ENCODE assay signal across 9 mouse cellular contexts in the genomic region with DNA sequence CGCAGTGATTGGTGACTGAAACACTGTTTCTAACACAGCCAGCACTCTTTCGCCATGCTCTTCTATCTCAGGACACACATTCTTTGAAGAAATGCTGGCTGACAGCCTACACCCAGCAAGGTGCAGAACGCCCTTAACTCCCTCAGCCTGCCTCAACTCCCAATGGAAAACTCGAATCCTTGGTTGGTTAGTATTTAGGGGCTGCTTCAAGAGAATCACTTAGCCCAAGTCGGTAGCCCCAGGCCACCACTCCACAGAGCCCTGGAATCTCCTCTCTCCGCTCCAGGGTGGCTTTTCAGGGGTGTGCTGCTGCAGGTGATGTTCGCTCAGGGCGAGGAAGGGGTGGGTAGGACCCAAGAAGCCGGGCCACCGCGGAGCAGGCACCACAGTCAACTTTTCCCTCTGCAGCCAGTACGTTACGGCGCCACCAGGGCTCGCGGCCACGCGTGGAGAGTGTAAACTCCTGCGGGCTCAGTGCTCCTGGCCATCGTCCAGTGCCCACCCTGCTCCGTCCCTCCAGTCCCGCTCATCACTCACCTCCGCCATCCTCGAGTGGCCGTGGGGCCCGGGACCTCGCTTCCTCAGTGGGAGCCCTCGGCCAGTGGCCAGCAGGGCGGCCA. TPM values are rescaled to one million over a fixed set of nuclear protein-coding genes. Genes with fewer than 3 reads are reported as not detected.
A peak's percentile ranks its signal among the peaks of the same experiment; 100 is the strongest.
DNase-seq lines count a peak whose midpoint lies in the region; ATAC-seq lines count a peak whose summit lies in the region.
"Had no signal": no experiment of that assay in that cellular context is flagged by ENCODE, and none has a peak within 500 bp of the region (broad histone marks: within the 10 kb centered on the region; RNA-seq: fewer than 3 reads in every experiment).

No protein-coding gene starts in this region.

- 7% methylated on average over 29 of the region's 29 CpGs for WGBS in hindbrain, embryonic 14.5 days

- H3K27ac ChIP-seq in hindbrain, embryonic 14.5 days: no peak overlapping the region

- peaks cover 45% of the 10 kb centered on the region for H3K27me3 ChIP-seq in erythroblast, embryonic 14.5 days (ENCODE audit: control insufficient read depth)
- peaks cover 27% of the 10 kb centered on the region for H3K27me3 ChIP-seq in hindbrain, embryonic 14.5 days (ENCODE audit: control insufficient read depth, insufficient read depth, low read length)

- H3K36me3 ChIP-seq in erythroblast, embryonic 14.5 days (ENCODE audit: control insufficient read depth): no peaks in the 10 kb centered on the region
- no peaks in the 10 kb centered on the region for H3K36me3 ChIP-seq in hindbrain, embryonic 14.5 days (replicated peaks; ENCODE audit: control insufficient read depth, insufficient read depth)

- H3K9ac ChIP-seq in hindbrain, embryonic 14.5 days: peak overlapping the region; percentile 74

- H3K4me2 ChIP-seq in hindbrain, embryonic 14.5 days (replicated peaks): peak overlapping the region; percentile 98

- DNase-seq in thymus, postnatal 14 days: peak; percentile 6
- DNase-seq in thymus, adult 18-20 months: no peak
- DNase-seq in hindbrain, embryonic 14.5 days (ENCODE audit: low spot score): no peak
- DNase-seq in ovary, adult 18-20 months (ENCODE audit: low spot score): no peak
- DNase-seq in adrenal gland, adult 2 months: no peak

- H3K9me3 ChIP-seq in erythroblast, embryonic 14.5 days (ENCODE audit: control insufficient read depth, low read length): peaks cover 5% of the 10 kb centered on the region; the same call in 1 of the 2 replicates
- no peaks in the 10 kb centered on the region for H3K9me3 ChIP-seq in hindbrain, embryonic 14.5 days (ENCODE audit: control insufficient read depth, low read length)

- no peak for ATAC-seq in erythroblast, adult 5-6 weeks (replicated peaks; ENCODE audit: low FRiP score, poor library complexity, severe bottlenecking)
- peak; percentile 66 for ATAC-seq in hindbrain, embryonic 14.5 days (ENCODE audit: low FRiP score)
- peak; percentile 35 for ATAC-seq in megakaryocyte-erythroid progenitor cell, adult 5-6 weeks (replicated peaks; ENCODE audit: low FRiP score, low TSS enrichment, poor library complexity, severe bottlenecking)

- H3K4me1 ChIP-seq in erythroblast, embryonic 14.5 days (ENCODE audit: control insufficient read depth): peaks cover 15% of the 10 kb centered on the region
- peaks cover 13% of the 10 kb centered on the region for H3K4me1 ChIP-seq in hindbrain, embryonic 14.5 days (replicated peaks; ENCODE audit: control insufficient read depth, insufficient read depth, low read length)

- peak overlapping the region; percentile 60 for H3K4me3 ChIP-seq in erythroblast, embryonic 14.5 days (replicated peaks)
- H3K4me3 ChIP-seq in hindbrain, embryonic 14.5 days (replicated peaks; ENCODE audit: low read length): peak overlapping the region; percentile 80

RNA-seq across cellular contexts. Expression of a gene that starts 0.4 kb away (rescaled TPM):
- polyA plus RNA-seq in erythroblast, embryonic 14.5 days (2012): not detected in 2 replicates
- total RNA-seq in erythroblast, adult 5-6 weeks (2015; ENCODE audit: low replicate concordance): not detected in 2 replicates
- total RNA-seq in erythroblast, adult 5-6 weeks (2017; ENCODE audit: low replicate concordance): not detected in 2 replicates
- polyA plus RNA-seq in hindbrain, embryonic 14.5 days (2014; fragmentation: Nextera tagmentation; extraction: Ambion mirVana): 0.86 and 1.3 TPM in 2 replicates
- not detected in 2 replicates for total RNA-seq in megakaryocyte-erythroid progenitor cell, adult 5-6 weeks (2014; fragmentation: Nextera tagmentation)
- total RNA-seq in megakaryocyte-erythroid progenitor cell, adult 5-6 weeks (2017): not detected in 2 replicates
- not detected for total RNA-seq in adrenal gland, adult 2 months (2021)
- polyA plus RNA-seq in adrenal gland, adult 2 months (2012; rRNA removed): 0.07 and 0.16 TPM in 2 replicates
- total RNA-seq: neutrophil, adult 5-6 weeks had no signal

RNA-seq across cellular contexts. Expression of a gene that starts 32.9 kb away (rescaled TPM):
- 12.6 and 13.5 TPM in 2 replicates for polyA plus RNA-seq in erythroblast, embryonic 14.5 days (2012)
- 17.9 and 19.2 TPM in 2 replicates for total RNA-seq in erythroblast, adult 5-6 weeks (2015; ENCODE audit: low replicate concordance)
- 53.0 and 74.6 TPM in 2 replicates for total RNA-seq in erythroblast, adult 5-6 weeks (2017; ENCODE audit: low replicate concordance)
- 169 and 181 TPM in 2 replicates for polyA plus RNA-seq in hindbrain, embryonic 14.5 days (2014; fragmentation: Nextera tagmentation; extraction: Ambion mirVana)
- total RNA-seq in megakaryocyte-erythroid progenitor cell, adult 5-6 weeks (2014; fragmentation: Nextera tagmentation): 127 and 212 TPM in 2 replicates
- 295 and 365 TPM in 2 replicates for total RNA-seq in megakaryocyte-erythroid progenitor cell, adult 5-6 weeks (2017)
- total RNA-seq in adrenal gland, adult 2 months (2021): 100 to 1,000 TPM; 160 to 227 TPM
- polyA plus RNA-seq in adrenal gland, adult 2 months (2012; rRNA removed): 33.4 and 41.8 TPM in 2 replicates

RNA-seq across cellular contexts. Expression of a gene that starts 33.1 kb away (rescaled TPM):
- 0.06 TPM in 1 of 2 replicates, not detected in the other for polyA plus RNA-seq in erythroblast, embryonic 14.5 days (2012)
- total RNA-seq in erythroblast, adult 5-6 weeks (2015; ENCODE audit: low replicate concordance): 5.9 and 16.7 TPM in 2 replicates
- total RNA-seq in erythroblast, adult 5-6 weeks (2017; ENCODE audit: low replicate concordance): 5.9 and 6.6 TPM in 2 replicates
- 56.7 and 58.9 TPM in 2 replicates for polyA plus RNA-seq in hindbrain, embryonic 14.5 days (2014; fragmentation: Nextera tagmentation; extraction: Ambion mirVana)
- total RNA-seq in megakaryocyte-erythroid progenitor cell, adult 5-6 weeks (2014; fragmentation: Nextera tagmentation): 20.5 and 25.5 TPM in 2 replicates
- total RNA-seq in megakaryocyte-erythroid progenitor cell, adult 5-6 weeks (2017): 15.8 and 26.0 TPM in 2 replicates
- 10 to 100 TPM; 38.0 to 40.9 TPM for total RNA-seq in adrenal gland, adult 2 months (2021)
- 14.1 and 14.2 TPM in 2 replicates for polyA plus RNA-seq in adrenal gland, adult 2 months (2012; rRNA removed)
